Mouse (Mus musculus) kidney, adult 9 months (tissue): ENCODE results near the gene Tcea2.

Experiments used
- DNase-seq: peaks from one replicate; pipeline ENCODE4 v3.0.0; 2022

The Tcea2 gene

DNA sequence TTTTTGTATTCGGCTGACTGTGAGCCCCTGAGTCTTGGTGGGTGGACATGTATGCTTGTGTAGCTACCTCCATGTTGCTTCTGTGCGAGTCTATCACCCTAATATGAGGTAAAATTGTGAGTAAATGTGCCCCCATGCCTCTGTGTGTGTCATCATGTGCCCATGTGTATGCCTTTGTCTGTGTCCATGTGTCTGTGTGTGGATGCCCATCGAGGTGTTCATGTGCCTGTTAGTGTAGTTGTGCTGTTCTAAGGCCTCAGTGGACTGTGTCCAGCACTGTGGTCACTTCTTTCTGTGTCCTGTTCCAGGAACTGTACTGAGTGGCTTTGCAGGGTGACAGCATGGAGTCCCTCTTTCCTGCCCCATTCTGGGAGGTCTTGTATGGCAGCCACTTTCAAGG, 35.3 kb downstream of the Tcea2 start:
- no peak for DNase-seq

DNA sequence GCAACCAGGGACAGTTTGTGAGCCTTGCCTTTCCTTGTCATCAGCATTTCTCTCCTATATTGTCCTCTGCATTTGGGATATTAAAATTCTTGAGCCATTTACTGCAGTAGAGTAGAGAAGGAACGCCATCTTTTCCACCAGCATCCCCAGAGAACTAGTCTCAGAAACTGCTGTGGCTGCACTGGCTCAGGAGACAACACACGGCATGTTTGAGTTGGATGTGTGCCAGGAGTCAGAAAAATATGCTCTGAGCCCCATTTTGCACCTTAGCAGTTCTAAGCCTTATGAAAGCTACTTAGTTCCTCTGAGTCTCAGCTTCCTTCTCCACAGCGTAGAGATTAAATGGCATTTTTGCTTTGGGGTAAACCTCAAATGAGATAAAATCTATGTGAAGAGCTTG, 36.9 kb downstream of the Tcea2 start:
- DNase-seq = no peak

DNA sequence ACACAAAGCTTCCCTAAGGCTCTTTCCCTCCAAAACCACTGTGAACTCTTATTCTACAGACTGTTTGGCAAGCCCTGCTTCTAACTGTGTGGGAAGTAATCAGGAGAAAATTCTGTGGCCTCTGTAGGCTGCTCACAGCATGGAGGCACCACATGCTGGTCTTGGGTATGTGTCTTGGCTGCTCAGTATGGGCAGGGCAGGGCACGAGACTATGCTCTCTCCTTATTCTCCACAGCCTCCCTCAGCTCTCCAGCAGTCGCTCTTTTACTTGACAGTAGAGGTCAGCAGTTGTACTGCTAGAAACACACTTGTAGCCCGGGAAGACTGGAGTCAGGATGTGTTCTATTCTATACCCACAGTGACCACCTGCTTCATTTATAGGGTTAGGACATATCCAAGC, 40.0 kb downstream of the Tcea2 start:
- DNase-seq = no peak

DNA sequence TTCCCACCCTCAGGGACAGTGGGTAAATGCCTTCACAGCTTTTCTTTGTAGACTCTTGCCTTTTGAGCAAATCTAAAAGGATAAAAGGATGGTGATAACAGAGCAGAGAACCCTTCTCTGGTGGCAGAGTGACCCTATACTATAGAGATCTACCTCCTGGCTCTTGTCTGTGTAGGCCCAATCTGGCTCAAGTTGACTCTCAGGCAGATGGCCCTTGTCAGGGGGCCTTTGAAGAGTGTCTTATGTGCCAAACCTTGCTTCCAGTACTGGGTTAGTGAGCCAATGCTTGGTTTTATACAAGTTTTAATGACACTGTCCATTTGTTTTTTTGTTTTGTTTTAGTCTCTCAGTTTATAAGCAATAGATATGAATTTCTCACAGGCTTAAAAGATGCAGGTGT, 41.1 kb downstream of the Tcea2 start:
- no peak for DNase-seq

DNA sequence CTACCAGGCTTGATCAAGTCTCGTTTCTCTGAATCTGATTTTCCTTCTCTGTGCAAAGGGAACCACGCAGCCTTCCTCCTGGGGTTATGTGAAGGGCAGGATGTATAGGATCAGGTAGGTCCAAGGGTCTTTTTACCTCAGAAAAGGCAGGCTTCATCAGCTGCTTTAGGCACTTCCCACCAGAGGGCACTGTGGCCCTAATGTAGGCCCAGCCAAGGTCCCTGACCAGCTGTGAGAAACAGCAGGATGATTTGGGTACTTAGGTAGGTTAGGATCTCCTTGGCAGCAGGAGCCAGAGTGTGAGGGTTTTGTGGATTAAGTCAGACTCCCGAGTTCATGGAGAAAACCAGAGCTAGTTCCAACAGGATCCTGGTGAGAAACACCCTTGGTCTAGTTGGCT, 42.1 kb downstream of the Tcea2 start:
- DNase-seq = peak; percentile 22

DNA sequence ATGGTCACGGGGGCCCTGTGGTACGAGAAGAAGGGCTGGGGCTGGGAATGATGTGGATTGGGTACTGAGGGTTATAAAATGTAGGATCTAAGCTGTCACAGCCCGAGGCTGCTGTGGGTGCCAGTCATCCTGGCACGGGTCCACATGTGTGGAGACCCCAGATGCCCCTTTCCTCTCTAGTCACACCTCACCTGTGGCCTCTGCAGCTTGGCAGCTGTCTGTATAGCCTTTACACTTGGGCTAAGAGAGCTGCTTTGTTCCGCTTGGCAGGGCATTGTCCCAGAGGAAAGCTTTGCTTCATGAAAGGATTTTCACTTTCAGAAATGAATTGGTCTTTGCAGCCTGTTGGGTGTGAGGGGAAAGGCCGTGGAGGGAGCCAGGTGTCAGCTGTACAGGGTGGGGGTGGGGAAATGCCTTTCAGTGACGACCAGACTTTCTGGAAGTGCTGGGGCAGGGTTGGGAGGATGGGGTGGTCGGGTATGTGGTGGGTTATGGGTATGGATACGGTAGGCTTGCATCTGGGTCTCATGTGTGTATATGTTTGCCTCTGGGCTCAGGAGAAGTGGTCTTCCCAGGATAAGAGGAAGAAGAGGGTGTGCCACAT, 47.7 kb downstream of the Tcea2 start:
- DNase-seq = no peak

DNA sequence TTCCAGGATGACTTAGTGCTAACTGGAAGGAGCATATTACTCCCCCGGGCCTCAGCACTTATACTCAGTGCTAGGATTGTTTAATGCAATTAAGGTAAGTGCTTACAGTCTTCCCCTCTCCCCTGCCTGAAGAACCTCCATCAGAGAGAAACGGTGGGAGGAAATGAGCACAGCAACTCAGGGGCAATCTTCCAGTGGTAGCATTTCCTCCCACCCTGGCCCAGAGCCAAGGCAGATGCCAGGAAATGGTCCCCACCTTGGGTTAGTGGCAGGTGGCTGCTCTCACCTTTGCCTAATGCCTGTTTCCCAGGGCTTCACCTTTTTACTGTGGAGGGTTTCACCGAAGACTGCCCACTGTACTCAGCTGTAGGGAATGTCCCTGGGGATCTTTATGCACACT, 49.9 kb downstream of the Tcea2 start:
- no peak for DNase-seq
